Mouse (Mus musculus) E14TG2a.4 (cell line): Measurements from ENCODE around the gene Zfp612.

Source experiments
- CTCF ChIP-seq: conservative IDR thresholded peaks from 2 replicates; pipeline ENCODE4 v1.5.1; 2014; ENCODE audit warnings: low read length
- NANOG ChIP-seq: IDR thresholded peaks from 2 replicates; pipeline ENCODE4 v1.6.1; 2014; ENCODE audit warnings: borderline replicate concordance, low read length, mixed read lengths

DNA sequence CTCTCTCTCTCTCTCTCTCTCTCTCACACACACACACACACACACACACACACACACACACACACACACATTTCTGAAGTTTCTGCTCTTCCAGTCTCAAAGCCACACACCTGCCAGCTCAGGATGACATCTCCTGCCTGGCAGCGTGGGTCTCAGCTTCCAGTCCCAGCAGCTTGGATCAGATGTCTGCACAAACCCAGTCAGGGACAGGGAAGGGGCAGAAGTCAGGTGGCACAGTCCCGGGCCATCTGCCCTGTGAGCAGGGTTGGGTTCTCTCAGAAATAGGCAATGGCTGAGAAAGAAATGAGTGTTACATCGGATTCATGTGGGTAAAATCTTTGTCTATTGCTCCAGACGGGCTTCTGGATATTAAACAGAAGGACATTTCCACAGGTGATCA is 61.2 kb downstream of the Zfp612 start:
- TF ChIP-seq CTCF (no peak), NANOG (no peak)
